Mouse (Mus musculus) thymus, adult 2 months (tissue): Measurements from ENCODE around the gene Ets1.

Experiments
- CTCF ChIP-seq: fragments of 200-500 bp; IDR thresholded peaks from 2 replicates; pipeline ENCODE4 v1.5.1; 2012; ENCODE audit warnings: mild to moderate bottlenecking, control low read depth, low read length, moderate library complexity, borderline replicate concordance; ENCODE audit not compliant: control insufficient read depth, poor library complexity, insufficient read depth; ENCODE audit errors: extremely low read depth
- POLR2A ChIP-seq: fragments of 200-500 bp; IDR thresholded peaks from 2 replicates; pipeline ENCODE4 v1.6.1; 2012; ENCODE audit warnings: mild to moderate bottlenecking, low read length, control low read depth, moderate library complexity; ENCODE audit not compliant: control insufficient read depth, poor library complexity, insufficient read depth; ENCODE audit errors: extremely low read depth

DNA sequence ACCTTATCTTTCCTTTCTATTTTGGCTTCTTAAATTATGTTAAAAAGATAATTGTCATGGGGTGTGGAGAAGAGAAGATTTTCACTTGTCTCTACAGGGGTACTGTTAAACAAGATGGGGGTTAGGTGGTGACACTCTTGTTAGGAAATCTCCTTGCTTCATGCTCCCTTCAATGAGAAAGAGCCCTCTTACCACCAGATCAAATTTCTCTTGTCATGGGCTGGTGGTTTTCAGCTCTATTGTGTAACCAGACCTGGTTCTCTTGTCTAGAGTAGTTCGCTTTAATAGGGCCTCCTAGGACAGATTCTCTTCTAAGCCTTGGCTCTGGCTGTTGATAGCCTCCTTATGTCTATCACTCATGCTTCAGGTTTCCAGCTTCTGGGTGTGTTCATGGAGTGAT is 18.3 kb downstream of the Ets1 start:
- TF ChIP-seq CTCF (no peak), POLR2A (no peak)
